Mouse (Mus musculus): ENCODE results near the gene Akip1. TPM values are rescaled to one million over a fixed set of nuclear protein-coding genes. Genes with fewer than 3 reads are reported as not detected.
A peak's percentile ranks its signal among the peaks of the same experiment; 100 is the strongest.

The Akip1 gene
- total and polyA plus RNA-seq, 2 experiments from 2014 or later, result 6.9 to 29.5 TPM

DNA sequence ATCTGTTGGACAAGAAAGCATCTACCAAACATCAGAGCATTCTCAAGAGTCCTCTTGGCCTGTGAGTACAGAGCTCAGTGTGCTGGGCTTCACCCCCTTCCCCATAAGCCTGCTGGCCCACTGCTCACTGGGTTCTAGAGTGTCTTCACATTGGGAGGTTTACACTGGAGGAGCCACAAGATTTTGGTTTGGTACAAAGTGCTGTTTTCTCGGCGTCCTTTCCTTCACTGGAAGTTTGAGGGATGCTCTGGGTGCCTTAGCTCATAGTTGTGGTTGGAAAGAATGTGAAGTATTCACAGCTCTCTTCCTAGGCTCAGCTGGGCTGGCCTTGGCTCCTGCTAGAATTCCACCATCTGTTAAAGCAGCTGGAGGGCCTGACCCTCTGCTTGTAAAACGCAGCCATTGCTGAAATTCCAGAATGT is 5.5 kb downstream of the Akip1 start:
- no peak for TF ChIP-seq CTCF (IDR thresholded peaks at IDR 0.05; ENCODE audit: low read depth)
- TF ChIP-seq EP300 (IDR thresholded peaks at IDR 0.05; ENCODE audit: low read depth), result 0 out of 2 replicates have a peak, but pooled peaks have one; percentile 18
- Histone ChIP-seq H3K27me3 (ENCODE audit: control insufficient read depth, insufficient read depth, low read length) (no peaks in the 10 kb centered on the region), H3K4me3 (ENCODE audit: low read depth, low read length) (no peak overlapping the region), H3K36me3 (replicated peaks; ENCODE audit: control insufficient read depth, insufficient read depth, low read length) (peaks cover 14% of the 10 kb centered on the region), H3K4me2 (ENCODE audit: low read depth, low read length) (no peak overlapping the region), H3K9me3 (replicated peaks; ENCODE audit: control insufficient read depth, low read length) (no peaks in the 10 kb centered on the region), H3K4me1 (ENCODE audit: control insufficient read depth, insufficient read depth) (peaks cover 18% of the 10 kb centered on the region; the same call in 1 of the 2 replicates), H3K27ac (ENCODE audit: low read depth) (peak overlapping the region; percentile 82), H3K9ac (replicated peaks; ENCODE audit: low read depth, low read length) (no peak overlapping the region)
- ATAC-seq (ENCODE audit: insufficient read depth, low read depth), result peak; percentile 67
- DNase-seq (ENCODE audit: low spot score), result peak; percentile 52
- WGBS, result 21% methylated on average over 3 of the region's 3 CpGs

GRCm38 (mm10) chr7:109710069-109710468 is 6.6 kb downstream of the Akip1 start:
- WGBS, result 8% methylated on average over 1 of the region's 1 CpGs
- Histone ChIP-seq H3K4me3 (ENCODE audit: low read depth, low read length) (no peak overlapping the region), H3K27me3 (ENCODE audit: control insufficient read depth, insufficient read depth, low read length) (no peaks in the 10 kb centered on the region), H3K9ac (replicated peaks; ENCODE audit: low read depth, low read length) (no peak overlapping the region), H3K4me2 (ENCODE audit: low read depth, low read length) (no peak overlapping the region), H3K36me3 (replicated peaks; ENCODE audit: control insufficient read depth, insufficient read depth, low read length) (peaks cover 14% of the 10 kb centered on the region), H3K9me3 (replicated peaks; ENCODE audit: control insufficient read depth, low read length) (no peaks in the 10 kb centered on the region), H3K27ac (ENCODE audit: low read depth) (peak overlapping the region; percentile 82), H3K4me1 (ENCODE audit: control insufficient read depth, insufficient read depth) (peaks cover 16% of the 10 kb centered on the region; the same call in 1 of the 2 replicates)
- TF ChIP-seq EP300 (IDR thresholded peaks at IDR 0.05; ENCODE audit: low read depth) (no peak), CTCF (IDR thresholded peaks at IDR 0.05; ENCODE audit: low read depth) (no peak)
- ATAC-seq (ENCODE audit: insufficient read depth, low read depth), result no peak
- peak; percentile 9 for DNase-seq (ENCODE audit: low spot score)

DNA sequence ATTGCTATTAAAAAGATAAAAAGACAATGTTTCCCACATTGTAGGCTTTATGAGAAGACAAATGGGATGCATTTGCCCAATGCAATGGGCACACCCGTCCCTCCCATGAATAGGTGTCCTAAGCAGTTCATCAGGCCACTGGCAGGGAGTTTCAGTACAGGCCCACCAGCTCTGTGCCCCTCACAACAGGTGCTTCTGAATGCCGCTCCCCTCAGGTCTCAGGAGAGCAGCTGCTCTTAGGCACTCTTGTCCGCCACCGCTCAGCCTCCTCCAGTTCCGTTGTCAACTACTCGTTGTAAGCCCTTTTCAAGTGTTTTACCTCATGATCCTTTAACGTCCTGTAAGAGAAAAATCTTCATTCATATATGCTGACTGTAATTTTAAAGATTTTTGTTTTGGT is 8.7 kb downstream of the Akip1 start:
- Histone ChIP-seq H3K4me3 (ENCODE audit: low read depth, low read length) (no peak overlapping the region), H3K9ac (replicated peaks; ENCODE audit: low read depth, low read length) (no peak overlapping the region), H3K9me3 (replicated peaks; ENCODE audit: control insufficient read depth, low read length) (no peaks in the 10 kb centered on the region), H3K4me1 (ENCODE audit: control insufficient read depth, insufficient read depth) (peaks cover 16% of the 10 kb centered on the region; the same call in 1 of the 2 replicates), H3K36me3 (replicated peaks; ENCODE audit: control insufficient read depth, insufficient read depth, low read length) (peaks cover 14% of the 10 kb centered on the region), H3K27ac (ENCODE audit: low read depth) (no peak overlapping the region), H3K4me2 (ENCODE audit: low read depth, low read length) (no peak overlapping the region), H3K27me3 (ENCODE audit: control insufficient read depth, insufficient read depth, low read length) (no peaks in the 10 kb centered on the region)
- TF ChIP-seq CTCF (IDR thresholded peaks at IDR 0.05; ENCODE audit: low read depth) (no peak), EP300 (IDR thresholded peaks at IDR 0.05; ENCODE audit: low read depth) (no peak)
- ATAC-seq (ENCODE audit: insufficient read depth, low read depth) (no peak), DNase-seq (ENCODE audit: low spot score) (no peak)
- WGBS, result 91% methylated on average over 7 of the region's 7 CpGs

- H3K27ac ChIP-seq (ENCODE audit: low read depth), result no peak overlapping the region
Observed at GRCm38 (mm10) chr7:109713434-109713982, 10.0 kb downstream of the Akip1 start.

GRCm38 (mm10) chr7:109719286-109719685 is 15.8 kb downstream of the Akip1 start:
- H3K36me3 ChIP-seq (replicated peaks; ENCODE audit: control insufficient read depth, insufficient read depth, low read length), result no peaks in the 10 kb centered on the region
- 49% methylated on average over 9 of the region's 9 CpGs for WGBS
- H3K4me1 ChIP-seq (ENCODE audit: control insufficient read depth, insufficient read depth), result no peaks in the 10 kb centered on the region
- H3K27me3 ChIP-seq (ENCODE audit: control insufficient read depth, insufficient read depth, low read length), result no peaks in the 10 kb centered on the region
- no peak overlapping the region for H3K9ac ChIP-seq (replicated peaks; ENCODE audit: low read depth, low read length)
- no peak overlapping the region for H3K4me3 ChIP-seq (ENCODE audit: low read depth, low read length)
- H3K9me3 ChIP-seq (replicated peaks; ENCODE audit: control insufficient read depth, low read length), result no peaks in the 10 kb centered on the region
- ATAC-seq (ENCODE audit: insufficient read depth, low read depth) (no peak), DNase-seq (ENCODE audit: low spot score) (peak; percentile 42)
- no peak overlapping the region for H3K4me2 ChIP-seq (ENCODE audit: low read depth, low read length)
- no peak overlapping the region for H3K27ac ChIP-seq (ENCODE audit: low read depth)
- TF ChIP-seq CTCF (IDR thresholded peaks at IDR 0.05; ENCODE audit: low read depth) (peak; percentile 50), EP300 (IDR thresholded peaks at IDR 0.05; ENCODE audit: low read depth) (no peak)

More at GRCm38 (mm10) chr7:109713434-109713982, 10.0 kb downstream of the Akip1 start:
- no peak for DNase-seq (ENCODE audit: low spot score)
- Histone ChIP-seq H3K9ac (replicated peaks; ENCODE audit: low read depth, low read length) (no peak overlapping the region), H3K36me3 (replicated peaks; ENCODE audit: control insufficient read depth, insufficient read depth, low read length) (peaks cover 14% of the 10 kb centered on the region), H3K4me2 (ENCODE audit: low read depth, low read length) (no peak overlapping the region), H3K4me3 (ENCODE audit: low read depth, low read length) (no peak overlapping the region), H3K27me3 (ENCODE audit: control insufficient read depth, insufficient read depth, low read length) (no peaks in the 10 kb centered on the region), H3K4me1 (ENCODE audit: control insufficient read depth, insufficient read depth) (peaks cover 12% of the 10 kb centered on the region; the same call in 1 of the 2 replicates), H3K9me3 (replicated peaks; ENCODE audit: control insufficient read depth, low read length) (no peaks in the 10 kb centered on the region)
- TF ChIP-seq CTCF (IDR thresholded peaks at IDR 0.05; ENCODE audit: low read depth), result no peak
- 80% methylated on average over 2 of the region's 2 CpGs for WGBS
- ATAC-seq (ENCODE audit: insufficient read depth, low read depth), result no peak

DNA sequence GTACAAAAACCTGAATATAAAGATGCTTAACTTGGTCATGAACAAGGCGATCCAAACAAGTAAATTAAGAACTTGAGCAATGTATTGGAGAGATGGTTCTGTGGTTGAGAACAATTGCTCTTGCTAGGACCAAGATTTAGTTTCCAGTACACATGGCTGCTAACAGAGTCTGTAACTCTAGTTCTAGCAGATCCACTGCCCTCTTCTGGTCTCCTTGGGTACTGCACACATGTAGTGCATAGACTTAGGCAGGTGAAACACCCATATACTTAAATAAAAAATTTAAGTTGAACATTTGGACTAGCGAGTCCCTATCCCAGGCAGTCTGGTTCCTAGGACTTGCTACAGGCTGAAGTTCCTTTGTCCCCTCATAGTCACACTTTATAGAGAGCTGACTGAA is 19.1 kb downstream of the Akip1 start:
- Histone ChIP-seq H3K4me3 (ENCODE audit: low read depth, low read length) (no peak overlapping the region), H3K27ac (ENCODE audit: low read depth) (no peak overlapping the region), H3K4me1 (ENCODE audit: control insufficient read depth, insufficient read depth) (no peaks in the 10 kb centered on the region), H3K36me3 (replicated peaks; ENCODE audit: control insufficient read depth, insufficient read depth, low read length) (no peaks in the 10 kb centered on the region), H3K9ac (replicated peaks; ENCODE audit: low read depth, low read length) (no peak overlapping the region), H3K9me3 (replicated peaks; ENCODE audit: control insufficient read depth, low read length) (no peaks in the 10 kb centered on the region), H3K4me2 (ENCODE audit: low read depth, low read length) (no peak overlapping the region), H3K27me3 (ENCODE audit: control insufficient read depth, insufficient read depth, low read length) (no peaks in the 10 kb centered on the region)
- ATAC-seq (ENCODE audit: insufficient read depth, low read depth) (no peak), DNase-seq (ENCODE audit: low spot score) (no peak)
- TF ChIP-seq CTCF (IDR thresholded peaks at IDR 0.05; ENCODE audit: low read depth), result no peak
- no peak for TF ChIP-seq EP300 (IDR thresholded peaks at IDR 0.05; ENCODE audit: low read depth)
- 90% methylated on average over 2 of the region's 2 CpGs for WGBS

Data from heart, postnatal 0 days (tissue).